Mouse (Mus musculus): Measurements from ENCODE around the gene Ralgds. TPM values are rescaled to one million over a fixed set of nuclear protein-coding genes. Genes with fewer than 3 reads are reported as not detected.

Ralgds gene
- total and polyA plus RNA-seq, 3 experiments = 9.7 to 19.5 (median 12.2) TPM

DNA sequence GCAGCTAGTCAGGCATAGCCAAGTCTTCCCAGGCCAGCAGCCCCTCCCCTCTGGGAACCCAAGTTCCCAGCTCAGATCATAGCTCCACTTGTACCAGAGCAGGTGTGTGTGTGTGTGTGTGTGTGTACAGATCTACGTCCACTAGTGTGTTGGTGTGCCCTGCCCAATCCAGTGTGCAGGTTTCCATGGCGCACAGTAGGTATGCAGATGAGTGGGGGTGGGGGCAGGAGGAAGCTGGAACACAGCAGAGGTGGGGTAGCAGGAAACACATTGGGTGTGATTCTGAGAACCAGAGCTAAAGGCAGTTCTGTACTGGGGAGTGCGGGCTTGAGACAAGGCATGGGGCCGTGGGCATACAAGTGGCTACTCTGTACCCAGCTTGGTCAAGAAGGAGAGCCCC, 51.5 kb downstream of the Ralgds start:
- H3K36me3 ChIP-seq (ENCODE audit: control insufficient read depth, insufficient read depth, low read length) = no peaks in the 10 kb centered on the region
- intact Hi-C loops (cut with DNase I) = no loop called here
- no peak overlapping the region for H3K9ac ChIP-seq (ENCODE audit: low read depth, low read length)
- H3K4me3 ChIP-seq = no peak overlapping the region
- DNase-seq = no peak
- no peaks in the 10 kb centered on the region for H3K27me3 ChIP-seq (ENCODE audit: control insufficient read depth, insufficient read depth, low read length)
- H3K79me2 ChIP-seq (replicated peaks; ENCODE audit: control insufficient read depth, insufficient read depth, low read length) = no peaks in the 10 kb centered on the region
- TF ChIP-seq EP300 (IDR thresholded peaks at IDR 0.05; ENCODE audit: insufficient read depth, low read depth, low read length) = no peak
- TF ChIP-seq CTCF (IDR thresholded peaks at IDR 0.05) = no peak
- TF ChIP-seq POLR2A (IDR thresholded peaks at IDR 0.05; ENCODE audit: insufficient read depth, low read depth, low read length) = no peak
- 96% methylated on average over 4 of the region's 4 CpGs for WGBS
- no peak overlapping the region for H3K27ac ChIP-seq
- peaks cover 9% of the 10 kb centered on the region for H3K4me1 ChIP-seq (ENCODE audit: control insufficient read depth, insufficient read depth, low read length)

DNA sequence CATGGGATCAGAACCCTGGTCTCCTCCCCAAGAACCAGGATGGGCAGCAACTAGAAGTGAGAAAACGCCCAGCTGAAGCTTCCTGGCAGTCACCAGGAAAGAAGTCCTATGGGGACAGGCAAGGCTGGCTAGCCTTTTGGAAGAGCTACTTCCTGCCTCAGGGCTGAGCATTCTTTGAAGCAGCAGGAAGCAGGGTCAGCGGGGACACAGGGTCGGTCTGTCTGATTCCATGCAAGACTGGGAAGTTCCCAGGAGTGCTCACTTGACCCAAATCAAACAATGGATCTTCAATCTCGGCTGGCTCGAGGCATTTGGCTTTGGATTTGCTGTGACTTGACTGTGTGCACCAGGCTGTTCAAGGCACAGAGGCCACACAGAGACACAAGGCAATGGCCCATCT, 53.6 kb downstream of the Ralgds start:
- H3K27ac ChIP-seq = peak overlapping the region; percentile 24; the same call in 1 of the 2 replicates
- DNase-seq = peak in 1 of 2 experiments; percentile 35
- H3K4me3 ChIP-seq = no peak overlapping the region
- no peaks in the 10 kb centered on the region for H3K27me3 ChIP-seq (ENCODE audit: control insufficient read depth, insufficient read depth, low read length)
- H3K9ac ChIP-seq (ENCODE audit: low read depth, low read length) = no peak overlapping the region
- TF ChIP-seq EP300 (IDR thresholded peaks at IDR 0.05; ENCODE audit: insufficient read depth, low read depth, low read length) (0 out of 2 replicates have a peak, but pooled peaks have one; percentile 48), POLR2A (IDR thresholded peaks at IDR 0.05; ENCODE audit: insufficient read depth, low read depth, low read length) (no peak), CTCF (IDR thresholded peaks at IDR 0.05) (no peak)
- no peaks in the 10 kb centered on the region for H3K79me2 ChIP-seq (replicated peaks; ENCODE audit: control insufficient read depth, insufficient read depth, low read length)
- H3K4me1 ChIP-seq (ENCODE audit: control insufficient read depth, insufficient read depth, low read length) = peaks cover 9% of the 10 kb centered on the region
- WGBS = 45% methylated on average over 5 of the region's 5 CpGs
- no peaks in the 10 kb centered on the region for H3K36me3 ChIP-seq (ENCODE audit: control insufficient read depth, insufficient read depth, low read length)
- intact Hi-C loops (cut with DNase I) = no loop called here

DNA sequence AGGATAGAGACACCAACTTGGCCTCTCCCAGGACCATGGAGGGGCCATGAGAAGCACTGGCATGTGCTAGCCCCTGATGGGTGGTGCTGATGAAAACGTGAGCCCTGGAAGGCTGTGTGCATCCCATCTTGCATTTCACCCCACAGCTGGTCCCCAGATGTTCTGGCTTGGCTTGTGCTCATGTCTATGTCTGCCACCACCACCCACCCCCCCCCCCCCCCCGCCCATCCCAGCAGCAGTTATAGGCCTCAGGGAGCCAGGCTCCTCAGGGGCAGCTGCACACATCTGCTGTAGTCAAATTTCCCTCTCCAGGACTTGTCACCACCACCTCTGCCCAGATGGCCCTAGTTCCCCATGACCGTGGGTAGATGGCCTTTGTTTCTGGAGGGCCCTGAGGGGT, 57.0 kb downstream of the Ralgds start:
- intact Hi-C loops (cut with DNase I) = no loop called here
- DNase-seq = no peak
- no peak for TF ChIP-seq EP300 (IDR thresholded peaks at IDR 0.05; ENCODE audit: insufficient read depth, low read depth, low read length)
- no peak overlapping the region for H3K9ac ChIP-seq (ENCODE audit: low read depth, low read length)
- H3K27me3 ChIP-seq (ENCODE audit: control insufficient read depth, insufficient read depth, low read length) = no peaks in the 10 kb centered on the region
- no peaks in the 10 kb centered on the region for H3K79me2 ChIP-seq (replicated peaks; ENCODE audit: control insufficient read depth, insufficient read depth, low read length)
- no peak overlapping the region for H3K27ac ChIP-seq
- no peak overlapping the region for H3K4me3 ChIP-seq
- WGBS = 77% methylated on average over 3 of the region's 3 CpGs
- no peaks in the 10 kb centered on the region for H3K36me3 ChIP-seq (ENCODE audit: control insufficient read depth, insufficient read depth, low read length)
- H3K4me1 ChIP-seq (ENCODE audit: control insufficient read depth, insufficient read depth, low read length) = peaks cover 9% of the 10 kb centered on the region

DNA sequence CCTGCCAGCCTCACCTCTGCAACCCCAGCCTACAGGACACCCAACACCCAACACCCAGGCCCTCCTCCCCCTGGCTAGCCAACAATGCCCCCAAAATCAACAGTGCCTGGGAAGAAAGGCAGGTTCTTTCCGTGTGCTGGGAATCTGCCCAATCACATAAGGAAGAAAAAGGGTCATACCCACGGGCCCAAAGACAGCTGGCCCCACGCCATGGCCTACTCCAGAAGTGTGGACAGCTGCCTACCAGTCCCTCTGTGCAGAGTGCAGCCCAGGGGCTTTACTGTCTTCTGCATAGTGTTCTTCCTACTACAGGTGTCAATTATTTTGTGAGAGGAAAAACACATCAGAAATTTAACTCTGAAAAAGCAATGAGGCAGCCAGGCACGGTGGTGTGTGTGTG, 62.4 kb downstream of the Ralgds start:
- no peak overlapping the region for H3K27ac ChIP-seq
- no peak for TF ChIP-seq CTCF (IDR thresholded peaks at IDR 0.05)
- TF ChIP-seq EP300 (IDR thresholded peaks at IDR 0.05; ENCODE audit: insufficient read depth, low read depth, low read length) = no peak
- TF ChIP-seq POLR2A (IDR thresholded peaks at IDR 0.05; ENCODE audit: insufficient read depth, low read depth, low read length) = no peak
- no peaks in the 10 kb centered on the region for H3K79me2 ChIP-seq (replicated peaks; ENCODE audit: control insufficient read depth, insufficient read depth, low read length)
- H3K36me3 ChIP-seq (ENCODE audit: control insufficient read depth, insufficient read depth, low read length) = no peaks in the 10 kb centered on the region
- no peak for DNase-seq
- no peak overlapping the region for H3K9ac ChIP-seq (ENCODE audit: low read depth, low read length)
- intact Hi-C loops (cut with DNase I) = no loop called here
- whole genome bisulfite sequencing = 61% methylated on average over 4 of the region's 4 CpGs
- no peak overlapping the region for H3K4me3 ChIP-seq
- no peaks in the 10 kb centered on the region for H3K27me3 ChIP-seq (ENCODE audit: control insufficient read depth, insufficient read depth, low read length)
- H3K4me1 ChIP-seq (ENCODE audit: control insufficient read depth, insufficient read depth, low read length) = no peaks in the 10 kb centered on the region

DNA sequence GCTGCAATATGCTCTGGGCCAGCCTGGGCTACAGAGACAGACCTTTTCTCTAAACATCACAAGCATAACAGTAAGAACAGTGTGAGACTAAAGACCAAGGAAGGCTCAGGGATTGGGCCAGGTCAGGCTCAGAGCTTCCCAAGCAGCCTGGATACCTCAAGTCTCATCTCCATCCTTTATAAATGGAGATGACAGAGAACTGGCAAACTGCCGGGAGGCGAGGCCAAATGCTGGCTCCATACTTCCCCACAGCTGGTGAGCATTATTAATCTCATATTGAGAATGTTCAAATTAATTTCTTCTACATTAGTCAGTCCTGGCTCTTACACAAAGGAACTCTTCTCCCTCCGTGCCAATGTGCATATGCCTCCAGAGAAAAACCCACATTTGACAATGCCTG, 63.9 kb downstream of the Ralgds start:
- WGBS = 78% methylated on average over 3 of the region's 3 CpGs
- intact Hi-C loops (cut with DNase I) = no loop called here
- Histone ChIP-seq H3K4me1 (ENCODE audit: control insufficient read depth, insufficient read depth, low read length) (no peaks in the 10 kb centered on the region), H3K36me3 (ENCODE audit: control insufficient read depth, insufficient read depth, low read length) (no peaks in the 10 kb centered on the region), H3K27me3 (ENCODE audit: control insufficient read depth, insufficient read depth, low read length) (no peaks in the 10 kb centered on the region), H3K79me2 (replicated peaks; ENCODE audit: control insufficient read depth, insufficient read depth, low read length) (no peaks in the 10 kb centered on the region), H3K27ac (no peak overlapping the region), H3K9ac (ENCODE audit: low read depth, low read length) (no peak overlapping the region), H3K4me3 (no peak overlapping the region)
- TF ChIP-seq EP300 (IDR thresholded peaks at IDR 0.05; ENCODE audit: insufficient read depth, low read depth, low read length) = no peak
- no peak for TF ChIP-seq POLR2A (IDR thresholded peaks at IDR 0.05; ENCODE audit: insufficient read depth, low read depth, low read length)
- DNase-seq = no peak

DNA sequence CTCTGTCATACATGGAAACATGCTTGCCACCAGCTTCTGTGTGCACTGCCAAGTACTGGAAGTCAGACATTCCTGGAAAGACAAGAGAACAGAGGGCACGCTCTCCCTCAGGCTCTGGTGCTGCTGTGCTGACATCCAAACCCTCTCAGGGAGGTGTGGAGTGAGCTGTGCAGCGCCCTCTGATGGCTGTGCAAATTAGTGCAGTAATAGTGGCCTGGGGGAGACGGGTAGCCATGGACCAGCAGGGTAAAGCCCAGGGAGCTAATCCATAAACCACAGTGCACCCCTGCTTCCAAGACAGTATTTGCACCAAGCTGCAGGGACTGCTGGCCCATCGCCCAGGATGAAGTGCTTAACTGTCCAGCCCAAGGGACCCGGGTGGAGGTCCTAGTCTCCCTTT, 65.1 kb downstream of the Ralgds start:
- 72% methylated on average over 5 of the region's 5 CpGs for WGBS
- Histone ChIP-seq H3K36me3 (ENCODE audit: control insufficient read depth, insufficient read depth, low read length) (no peaks in the 10 kb centered on the region), H3K9ac (ENCODE audit: low read depth, low read length) (no peak overlapping the region), H3K27me3 (ENCODE audit: control insufficient read depth, insufficient read depth, low read length) (no peaks in the 10 kb centered on the region), H3K4me3 (no peak overlapping the region), H3K4me1 (ENCODE audit: control insufficient read depth, insufficient read depth, low read length) (no peaks in the 10 kb centered on the region), H3K79me2 (replicated peaks; ENCODE audit: control insufficient read depth, insufficient read depth, low read length) (no peaks in the 10 kb centered on the region), H3K27ac (no peak overlapping the region)
- DNase-seq = no peak
- intact Hi-C loops (cut with DNase I) = no loop called here
- TF ChIP-seq POLR2A (IDR thresholded peaks at IDR 0.05; ENCODE audit: insufficient read depth, low read depth, low read length) (no peak), EP300 (IDR thresholded peaks at IDR 0.05; ENCODE audit: insufficient read depth, low read depth, low read length) (no peak), CTCF (IDR thresholded peaks at IDR 0.05) (peak; percentile 57)
